Mouse (Mus musculus) midbrain, postnatal 0 days (tissue): ENCODE measurements around the gene Gata3. TPM values are rescaled to one million over a fixed set of nuclear protein-coding genes. Genes with fewer than 3 reads are reported as not detected.

ENCODE experiments used
- ATAC-seq: fragments of 200-750 bp; cut with Nextera tagmentation; 2 replicates; pipeline ENCODE4 v1.8.0; 2017; ENCODE audit warnings: moderate number of reproducible peaks, mild to moderate bottlenecking, moderate TSS enrichment, moderate library complexity; ENCODE audit not compliant: low FRiP score
- DNase-seq: peaks from one replicate; pipeline ENCODE4 v3.0.0-alpha.2; 2015; ENCODE audit warnings: low spot score
- H3K27ac ChIP-seq: fragments of 300-500 bp; sonication (generic); 2 replicates; pipeline ENCODE4 v1.5.1; 2014; ENCODE audit warnings: low read depth, mild to moderate bottlenecking, low read length, mixed read lengths
- H3K27me3 ChIP-seq: fragments of 300-500 bp; sonication (generic); 2 replicates; pipeline ENCODE4 v1.6.1; 2014; ENCODE audit warnings: low read length, control low read depth, mixed read lengths; ENCODE audit not compliant: insufficient read depth
- H3K36me3 ChIP-seq: fragments of 300-500 bp; sonication (generic); 2 replicates; pipeline ENCODE4 v1.6.1; 2014; ENCODE audit warnings: low read length, control low read depth, mixed read lengths; ENCODE audit not compliant: insufficient read depth
- H3K4me1 ChIP-seq: fragments of 300-500 bp; sonication (generic); 2 replicates; pipeline ENCODE4 v1.6.1; 2014; ENCODE audit warnings: mild to moderate bottlenecking, control low read depth, antibody characterized with exemption, low read length, mixed read lengths; ENCODE audit not compliant: insufficient read depth
- H3K4me2 ChIP-seq: fragments of 300-500 bp; sonication (generic); 2 replicates; pipeline ENCODE4 v1.6.1; 2014; ENCODE audit warnings: low read depth, mild to moderate bottlenecking, low read length, mixed read lengths; ENCODE audit not compliant: poor library complexity, severe bottlenecking
- H3K4me3 ChIP-seq: fragments of 300-500 bp; sonication (generic); 2 replicates; pipeline ENCODE4 v1.5.1; 2014; ENCODE audit warnings: low read depth, mild to moderate bottlenecking, low read length, moderate library complexity
- H3K9ac ChIP-seq: fragments of 300-500 bp; sonication (generic); replicated peaks from 2 replicates; pipeline ENCODE4 v1.6.1; 2014; ENCODE audit warnings: mild to moderate bottlenecking, low read length, moderate library complexity, mixed read lengths; ENCODE audit not compliant: poor library complexity, severe bottlenecking
- H3K9me3 ChIP-seq: fragments of 300-500 bp; sonication (generic); 2 replicates; pipeline ENCODE4 v1.6.1; 2016; ENCODE audit warnings: low read length, control low read depth
- CTCF ChIP-seq: IDR thresholded peaks from 2 replicates; pipeline ENCODE4 v1.5.1; 2016; ENCODE audit warnings: antibody characterized with exemption, mild to moderate bottlenecking
- WGBS: fragments of 180-500 bp; shearing (Covaris S2); extraction: QIAGEN DNeasy Blood & Tissue Kit; methylation state at CpG from one replicate; pipeline ENCODE4 v1.1.7; 2014; 5-methylcytosine and 5-hydroxymethylcytosine counted together
- polyA plus RNA-seq: library from polyadenylated mRNA; unstranded; fragments of >200 nt; fragmentation: Nextera tagmentation; extraction: Ambion mirVana; gene quantifications from 2 replicates; pipeline ENCODE4 v1.2.1, GENCODE M21; 2015
- total RNA-seq: library from RNA; depleted of rRNA; stranded (reverse); fragments of >200 nt; gene quantifications from 2 replicates; pipeline ENCODE4 v1.2.3, GENCODE M21; 2014

Gata3 gene
- total and polyA plus RNA-seq, 2 experiments from 2014 or later = 13.3 to 88.9 TPM

DNA sequence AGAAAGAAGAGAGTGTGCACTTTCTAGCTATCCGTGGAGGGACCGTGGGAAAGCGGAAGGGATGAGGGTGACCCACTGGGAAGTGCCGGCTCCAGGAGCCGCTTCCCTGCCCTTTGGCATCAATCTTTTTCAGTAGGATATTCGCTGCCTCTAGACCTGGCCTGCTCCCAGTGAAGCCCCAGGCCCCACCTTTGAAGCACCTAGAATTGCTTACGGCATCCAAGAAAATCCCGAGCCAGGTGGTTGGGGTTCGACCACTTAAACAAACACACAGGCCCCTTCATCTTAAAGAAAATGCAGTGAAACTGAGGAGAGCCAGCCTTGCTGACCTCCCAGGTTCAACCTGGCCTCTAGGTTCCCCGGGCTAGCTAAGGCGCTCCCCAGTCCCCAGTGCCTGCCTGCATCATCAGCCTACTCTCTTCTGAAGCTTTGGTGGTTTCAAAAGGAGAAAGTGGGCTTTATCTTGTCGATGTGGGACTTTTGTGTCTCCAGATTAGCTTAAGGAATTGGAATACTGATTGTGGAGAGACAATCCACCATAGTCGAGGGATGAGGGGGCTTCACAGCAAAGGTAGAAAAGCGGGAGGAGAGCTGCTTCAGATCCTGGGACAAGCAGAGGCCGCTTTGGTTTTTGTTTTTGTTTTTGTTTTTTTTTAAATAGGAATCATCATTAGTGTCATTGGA lies 5.2 kb downstream of the Gata3 start:
- DNase-seq (no peak), ATAC-seq (no peak)
- Histone ChIP-seq H3K27me3 (peaks cover 37% of the 10 kb centered on the region), H3K4me3 (peak overlapping the region; percentile 43), H3K9me3 (no peaks in the 10 kb centered on the region), H3K4me1 (no peaks in the 10 kb centered on the region), H3K27ac (peak overlapping the region; percentile 83), H3K4me2 (peak overlapping the region; percentile 71), H3K9ac (peak overlapping the region; percentile 61), H3K36me3 (no peaks in the 10 kb centered on the region)
- WGBS = under 1% methylated on average over 15 of the region's 15 CpGs
- no peak for TF ChIP-seq CTCF

DNA sequence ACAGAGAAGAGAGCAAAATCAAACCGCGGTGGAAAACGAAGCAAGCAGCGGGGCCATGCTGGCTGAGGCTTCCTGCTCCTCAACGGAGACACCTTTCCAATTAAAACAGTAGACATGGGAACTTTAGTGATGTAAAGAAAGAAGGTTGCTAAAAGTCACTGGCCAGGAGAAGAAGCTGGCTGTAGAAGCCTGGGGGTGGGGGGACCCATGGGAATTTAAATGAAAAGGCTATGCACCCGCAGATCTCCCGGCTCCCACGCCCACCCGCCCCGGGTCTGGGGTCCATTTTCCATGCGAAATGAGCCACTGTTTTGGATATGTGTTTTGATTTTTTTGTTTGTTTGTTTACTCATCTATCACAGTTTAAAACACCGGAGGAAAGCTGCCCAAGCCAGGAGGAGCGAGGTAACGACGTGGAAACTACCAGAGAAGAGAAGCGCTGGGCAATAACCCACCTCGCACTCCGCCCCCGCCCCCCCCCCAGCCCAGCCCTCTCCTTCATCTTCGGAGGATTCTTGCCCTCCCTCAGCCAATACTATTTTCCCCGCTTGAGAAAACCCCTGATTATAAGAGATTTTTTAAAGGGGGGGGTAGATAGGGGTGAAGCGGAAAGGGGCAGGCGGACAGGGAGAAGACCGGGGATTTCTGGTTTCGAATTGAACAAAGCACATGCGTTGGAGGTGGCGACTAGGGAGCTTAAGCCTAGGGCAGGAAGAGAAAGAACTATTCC lies 5.9 kb downstream of the Gata3 start:
- DNase-seq (no peak), ATAC-seq (no peak)
- H3K27ac ChIP-seq = peak overlapping the region; percentile 83
- peak overlapping the region; percentile 43 for H3K4me3 ChIP-seq
- no peaks in the 10 kb centered on the region for H3K9me3 ChIP-seq
- H3K9ac ChIP-seq = peak overlapping the region; percentile 61
- TF ChIP-seq CTCF = no peak
- under 1% methylated on average over 27 of the region's 27 CpGs for WGBS
- no peaks in the 10 kb centered on the region for H3K4me1 ChIP-seq
- H3K4me2 ChIP-seq = peak overlapping the region; percentile 71
- H3K27me3 ChIP-seq = peaks cover 30% of the 10 kb centered on the region
- H3K36me3 ChIP-seq = no peaks in the 10 kb centered on the region

DNA sequence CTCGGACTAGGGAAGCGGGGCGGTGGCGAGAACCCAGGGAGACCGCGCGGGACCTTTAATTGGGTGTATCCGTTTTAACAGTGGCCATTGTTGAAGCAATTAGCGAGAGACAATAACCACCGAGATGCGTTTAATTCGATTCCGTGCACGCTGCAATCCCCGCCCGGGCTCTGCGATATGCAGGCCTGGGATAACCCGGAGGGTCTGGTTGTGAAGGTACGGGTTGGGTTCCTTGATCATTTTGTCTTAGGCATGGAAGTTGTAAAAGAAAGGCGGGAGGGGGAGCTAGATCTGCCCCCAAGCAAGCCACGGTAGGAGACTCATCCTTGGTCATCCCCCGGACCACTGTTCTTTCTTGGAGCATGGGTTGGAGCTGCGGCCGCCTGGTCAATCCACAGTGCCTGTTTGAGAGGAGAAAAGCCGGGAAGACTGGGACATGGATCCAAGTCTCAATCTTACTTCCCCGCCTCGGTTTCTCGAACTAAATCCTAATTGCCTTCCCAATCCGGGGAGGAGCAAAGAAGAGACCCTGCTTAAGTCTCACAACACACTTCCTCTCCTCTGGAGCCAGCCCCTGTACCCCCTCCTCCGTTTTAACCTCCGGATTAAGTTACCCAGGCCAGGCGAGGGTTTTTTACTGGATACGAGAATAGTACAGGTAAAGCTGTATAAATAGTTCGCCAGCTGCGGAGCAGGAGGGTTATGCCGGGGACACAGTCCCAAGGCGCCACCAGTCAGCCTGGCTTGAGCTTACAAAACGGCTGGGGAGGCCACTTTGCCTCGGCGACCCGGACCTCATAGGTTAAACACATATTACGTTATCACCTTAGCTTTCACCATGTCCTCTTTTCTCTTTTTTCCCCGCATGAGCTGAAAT lies 6.7 kb downstream of the Gata3 start:
- peak overlapping the region; percentile 61 for H3K9ac ChIP-seq
- WGBS = under 1% methylated on average over 43 of the region's 43 CpGs
- TF ChIP-seq CTCF = no peak
- H3K36me3 ChIP-seq = no peaks in the 10 kb centered on the region
- no peaks in the 10 kb centered on the region for H3K9me3 ChIP-seq
- peak overlapping the region; percentile 43 for H3K4me3 ChIP-seq
- peak overlapping the region; percentile 71 for H3K4me2 ChIP-seq
- peaks cover 31% of the 10 kb centered on the region for H3K27me3 ChIP-seq
- no peaks in the 10 kb centered on the region for H3K4me1 ChIP-seq
- ATAC-seq = no peak
- peak overlapping the region; percentile 83 for H3K27ac ChIP-seq
- no peak for DNase-seq

DNA sequence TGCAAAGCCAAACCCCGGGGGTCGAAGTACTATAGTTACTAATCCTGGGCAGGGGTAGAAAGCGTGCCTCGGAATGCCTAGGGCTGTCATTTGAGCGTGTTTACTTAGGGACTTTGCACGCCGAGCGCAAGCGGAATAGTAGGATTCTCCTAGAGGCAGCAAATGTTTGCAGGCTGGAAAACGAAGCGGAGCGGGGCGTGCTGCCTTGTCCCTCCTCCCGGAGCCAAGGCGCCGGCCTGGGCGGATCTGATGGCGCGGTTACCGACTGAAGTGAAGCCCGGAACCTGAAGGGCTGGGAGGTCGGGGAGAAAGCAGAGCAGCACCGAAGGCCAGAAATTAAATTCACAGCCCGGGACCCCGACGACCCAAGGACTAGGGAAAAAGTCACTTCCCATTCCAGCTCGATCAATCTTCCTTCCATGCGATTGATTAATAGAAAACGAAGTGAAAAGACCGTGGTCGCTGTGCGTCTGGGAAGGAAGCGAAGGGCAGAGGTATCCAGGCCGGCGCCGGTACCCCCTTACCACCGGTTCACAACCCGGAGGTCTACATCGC lies 7.4 kb downstream of the Gata3 start:
- Histone ChIP-seq H3K27me3 (peaks cover 31% of the 10 kb centered on the region), H3K4me2 (peak overlapping the region; percentile 71), H3K36me3 (no peaks in the 10 kb centered on the region), H3K4me1 (no peaks in the 10 kb centered on the region), H3K4me3 (peak overlapping the region; percentile 43), H3K9ac (peak overlapping the region; percentile 61), H3K9me3 (no peaks in the 10 kb centered on the region), H3K27ac (peak overlapping the region; percentile 83)
- under 1% methylated on average over 39 of the region's 39 CpGs for WGBS
- ATAC-seq (no peak), DNase-seq (no peak)
- TF ChIP-seq CTCF = no peak

DNA sequence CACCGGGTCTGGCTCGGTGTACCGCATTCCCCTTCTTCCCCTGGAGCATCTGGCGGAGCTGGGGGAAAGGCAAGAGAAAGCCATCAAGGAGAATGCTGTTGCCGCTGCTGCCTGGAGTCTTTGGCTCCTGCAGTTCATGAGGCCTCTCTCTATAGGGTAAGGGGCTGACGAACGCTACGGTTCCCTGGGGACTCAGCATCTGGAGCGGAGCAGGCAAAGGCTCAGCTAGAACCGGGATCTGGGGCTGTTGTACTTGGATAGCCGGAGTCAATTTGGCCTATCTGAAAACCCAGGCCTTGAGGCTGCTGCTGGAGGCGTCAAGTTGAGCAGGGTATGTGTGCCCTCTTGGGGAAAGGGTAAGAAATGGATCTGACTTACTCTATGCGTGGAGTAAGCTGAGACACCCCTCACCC lies 8.2 kb downstream of the Gata3 start:
- peaks cover 27% of the 10 kb centered on the region for H3K27me3 ChIP-seq
- WGBS = 2% methylated on average over 12 of the region's 13 CpGs
- 0 out of 2 replicates have a peak, but pooled peaks have one; percentile 6 for ATAC-seq

More for the DNA sequence above, 8.2 kb downstream of the Gata3 start:
- peak overlapping the region; percentile 83 for H3K27ac ChIP-seq
- no peaks in the 10 kb centered on the region for H3K36me3 ChIP-seq
- H3K9ac ChIP-seq = peak overlapping the region; percentile 61
- no peaks in the 10 kb centered on the region for H3K9me3 ChIP-seq
- peak overlapping the region; percentile 43 for H3K4me3 ChIP-seq
- TF ChIP-seq CTCF = no peak
- DNase-seq = peak; percentile 19
- H3K4me1 ChIP-seq = no peaks in the 10 kb centered on the region
- H3K4me2 ChIP-seq = peak overlapping the region; percentile 71
